Mouse (Mus musculus): ENCODE results near the gene Gaa.

DNA sequence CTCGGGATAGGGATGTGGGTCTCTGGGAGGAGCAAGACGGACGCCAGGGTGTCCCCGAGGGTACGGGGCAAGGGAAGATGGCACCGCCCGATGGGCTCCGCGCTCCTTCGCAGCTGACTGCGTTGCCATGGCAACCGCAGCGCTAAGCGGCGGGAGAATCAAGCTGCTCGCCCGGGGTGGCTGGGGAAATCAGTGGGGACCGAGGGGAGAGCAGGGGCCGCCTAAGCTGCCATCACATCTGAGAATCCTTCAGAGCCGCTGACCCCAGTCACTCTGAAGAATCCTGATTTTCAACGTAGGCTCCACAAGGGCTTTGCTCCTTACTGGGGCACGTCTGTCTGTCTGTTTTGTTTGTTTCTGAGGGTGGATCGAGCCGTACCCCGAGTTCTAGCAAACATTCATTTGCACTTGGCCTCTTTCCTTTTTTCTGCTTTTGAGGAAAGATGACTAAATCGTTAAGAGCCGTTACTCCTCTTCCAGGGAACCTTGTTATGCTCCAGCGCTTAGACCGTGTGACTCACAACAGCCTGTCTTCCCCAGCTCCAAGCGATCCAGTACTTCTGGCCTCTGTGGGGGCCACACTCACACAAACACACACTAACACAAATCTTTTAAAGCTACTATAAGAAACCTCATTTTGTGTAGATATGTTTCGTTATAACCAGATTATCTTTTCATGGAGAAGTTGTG, 32.7 kb downstream of the Gaa start:
- TF ChIP-seq CTCF (IDR thresholded peaks at IDR 0.05; ENCODE audit: control insufficient read depth, insufficient read depth, insufficient read length) (no peak), MYOD1 (IDR thresholded peaks at IDR 0.05; ENCODE audit: control insufficient read depth, insufficient read length, low read depth) (no peak), MYOG (IDR thresholded peaks at IDR 0.05; ENCODE audit: control insufficient read depth, extremely low read depth, insufficient read length) (no peak)
